Mouse (Mus musculus): ENCODE results near the gene Tfcp2. TPM values are rescaled to one million over a fixed set of nuclear protein-coding genes. Genes with fewer than 3 reads are reported as not detected.
A peak's percentile ranks its signal among the peaks of the same experiment; 100 is the strongest.

Gene Tfcp2
- 40.3 and 41.6 TPM in 2 replicates for polyA plus RNA-seq (2015; fragmentation: Nextera tagmentation; extraction: Ambion mirVana)

DNA sequence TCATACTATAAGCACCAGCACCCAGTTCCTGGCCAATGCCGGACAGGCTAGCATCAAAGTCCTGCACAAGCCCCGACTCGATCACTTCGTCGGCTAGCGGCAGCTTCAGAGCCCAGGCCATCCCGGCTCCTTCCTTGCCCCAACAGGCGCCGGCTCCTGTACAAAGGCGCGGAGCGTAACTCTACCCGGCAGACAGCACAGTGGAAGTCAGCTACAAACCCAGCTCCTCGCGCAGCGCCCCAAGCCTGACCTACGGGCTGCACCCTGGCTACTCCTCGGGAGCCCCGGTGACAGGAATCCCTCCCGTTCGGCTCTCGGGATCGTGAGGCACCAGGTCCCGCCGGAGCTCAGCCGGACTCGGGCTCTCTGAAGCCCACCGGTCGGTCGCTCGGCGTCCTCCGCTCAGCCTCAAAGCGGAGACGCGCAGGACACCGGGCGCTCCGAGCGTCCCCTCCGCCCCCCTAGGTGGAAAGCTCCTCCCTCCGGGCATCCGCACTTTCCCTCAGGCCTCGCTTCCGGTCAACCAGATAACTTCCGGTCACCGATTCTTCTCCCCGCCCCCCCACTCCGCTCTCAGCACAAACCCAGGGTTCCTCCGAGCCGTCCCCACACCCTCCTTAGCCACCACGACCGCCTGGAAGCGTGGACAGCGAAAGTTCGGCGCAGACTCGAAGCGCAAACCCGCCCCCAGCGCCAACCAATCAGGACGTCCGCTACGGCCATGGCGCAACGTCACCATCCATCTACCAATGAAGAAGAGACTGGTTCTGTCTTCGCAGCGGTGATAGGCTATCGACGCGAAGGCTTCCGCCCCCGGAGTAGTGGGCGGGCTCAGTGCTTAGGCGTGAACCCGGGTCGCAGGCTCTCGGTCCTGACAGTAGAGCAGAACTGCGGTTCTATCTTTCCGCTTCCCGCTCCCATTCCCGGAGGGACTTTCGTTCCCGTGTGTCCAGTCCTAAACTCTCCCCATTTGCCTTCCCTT lies at the start of gene Tfcp2:
Gene Tfcp2 (minus strand): TSS at position 683 of the 982 bp plus-strand sequence.
- under 1% methylated on average over 84 of the region's 84 CpGs for WGBS
- ATAC-seq (ENCODE audit: low FRiP score), result peak; percentile 100
- peak within 1 kb of the TSS; percentile 94 for H3K27ac ChIP-seq

DNA sequence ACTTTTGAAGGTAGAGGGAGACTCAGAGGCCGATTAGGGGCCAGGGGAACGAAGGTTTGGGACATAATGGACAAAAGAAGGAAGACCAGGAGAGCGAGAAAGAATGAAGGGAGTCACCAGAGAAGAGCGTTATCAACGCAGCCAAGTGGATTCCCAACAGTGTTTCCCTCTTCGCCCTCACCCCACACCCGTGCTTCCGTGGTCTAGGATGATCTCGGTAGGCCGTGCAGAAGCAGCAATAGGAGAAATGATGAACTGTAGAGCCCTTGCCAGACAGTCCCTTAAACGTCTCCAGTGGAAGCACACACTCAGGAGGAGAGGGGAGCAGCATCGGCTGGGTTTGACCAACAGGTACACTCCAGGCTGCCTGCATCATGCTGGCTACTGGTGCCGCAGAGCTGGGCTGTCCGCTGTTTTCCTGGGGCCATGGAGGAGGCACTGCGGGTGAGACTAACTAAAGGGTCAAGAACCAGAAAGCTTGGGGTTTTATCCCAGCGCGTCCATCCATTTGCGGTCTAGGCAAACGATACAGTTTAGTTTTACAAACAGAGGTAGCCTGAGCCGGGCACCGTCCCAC lies 49.0 kb upstream of the Tfcp2 start:
- 17% methylated on average over 21 of the region's 21 CpGs for WGBS
- Histone ChIP-seq H3K36me3 (no peaks in the 10 kb centered on the region), H3K9me3 (no peaks in the 10 kb centered on the region)

More for the DNA sequence above, at the start of gene Tfcp2:
- H3K4me2 ChIP-seq, result peak within 1 kb of the TSS; percentile 74
- peak within 1 kb of the TSS; percentile 90 for H3K9ac ChIP-seq
- peaks cover 12% of the 10 kb centered on the region for H3K36me3 ChIP-seq
- H3K4me1 ChIP-seq (replicated peaks), result peaks cover 22% of the 10 kb centered on the region
- H3K9me3 ChIP-seq, result no peaks in the 10 kb centered on the region
- H3K27me3 ChIP-seq, result no peaks in the 10 kb centered on the region
- H3K4me3 ChIP-seq, result peak within 1 kb of the TSS; percentile 90

GRCm38 (mm10) chr15:100600047-100600695 lies 48.4 kb upstream of the Tfcp2 start:
- WGBS, result 1% methylated on average over 28 of the region's 35 CpGs
- Histone ChIP-seq H3K9me3 (no peaks in the 10 kb centered on the region), H3K27ac (peak overlapping the region; percentile 91), H3K4me1 (replicated peaks) (peaks cover 27% of the 10 kb centered on the region), H3K9ac (peak overlapping the region; percentile 95), H3K4me3 (peak overlapping the region; percentile 80), H3K4me2 (peak overlapping the region; percentile 80), H3K36me3 (no peaks in the 10 kb centered on the region), H3K27me3 (peaks cover 18% of the 10 kb centered on the region; the same call in 1 of the 2 replicates)
- ATAC-seq (ENCODE audit: low FRiP score), result peak; percentile 72

More for the DNA sequence above, 49.0 kb upstream of the Tfcp2 start:
- Histone ChIP-seq H3K4me3 (peak overlapping the region; percentile 80; the same call in 1 of the 2 replicates), H3K27me3 (peaks cover 18% of the 10 kb centered on the region; the same call in 1 of the 2 replicates), H3K27ac (no peak overlapping the region), H3K4me1 (replicated peaks) (peaks cover 32% of the 10 kb centered on the region), H3K4me2 (peak overlapping the region; percentile 80), H3K9ac (no peak overlapping the region)
- ATAC-seq (ENCODE audit: low FRiP score), result no peak

GRCm38 (mm10) chr15:100599276-100600046 lies 47.7 kb upstream of the Tfcp2 start, which contains the start of gene Pou6f1:
Gene Pou6f1, minus strand, starts transcription at chr15:100599984.
- H3K4me2 ChIP-seq, result peak within 1 kb of the TSS; percentile 80
- WGBS, result 2% methylated on average over 67 of the region's 76 CpGs

GRCm38 (mm10) chr15:100598883-100599275 lies 47.1 kb upstream of the Tfcp2 start:
- Histone ChIP-seq H3K27me3 (peaks cover 18% of the 10 kb centered on the region; the same call in 1 of the 2 replicates), H3K9ac (peak overlapping the region; percentile 95), H3K4me1 (replicated peaks) (peaks cover 19% of the 10 kb centered on the region), H3K4me2 (peak overlapping the region; percentile 80), H3K27ac (peak overlapping the region; percentile 91), H3K9me3 (no peaks in the 10 kb centered on the region), H3K4me3 (peak overlapping the region; percentile 80), H3K36me3 (peaks cover 4% of the 10 kb centered on the region)
- 0% methylated on average over 12 of the region's 12 CpGs for WGBS
- ATAC-seq (ENCODE audit: low FRiP score), result no peak

More at GRCm38 (mm10) chr15:100599276-100600046, 47.7 kb upstream of the Tfcp2 start, which contains the start of gene Pou6f1:
- Histone ChIP-seq H3K27ac (peak within 1 kb of the TSS; percentile 91), H3K36me3 (no peaks in the 10 kb centered on the region), H3K27me3 (peaks cover 18% of the 10 kb centered on the region; the same call in 1 of the 2 replicates), H3K9me3 (no peaks in the 10 kb centered on the region), H3K4me1 (replicated peaks) (peaks cover 20% of the 10 kb centered on the region), H3K4me3 (peak within 1 kb of the TSS; percentile 80), H3K9ac (peak within 1 kb of the TSS; percentile 95)
- ATAC-seq (ENCODE audit: low FRiP score), result peak; percentile 70

GRCm38 (mm10) chr15:100598287-100598882 lies 46.6 kb upstream of the Tfcp2 start:
- Histone ChIP-seq H3K27me3 (peaks cover 14% of the 10 kb centered on the region; the same call in 1 of the 2 replicates), H3K9me3 (no peaks in the 10 kb centered on the region), H3K36me3 (peaks cover 7% of the 10 kb centered on the region), H3K27ac (peak overlapping the region; percentile 91), H3K4me1 (replicated peaks) (peaks cover 19% of the 10 kb centered on the region), H3K9ac (peak overlapping the region; percentile 95), H3K4me2 (peak overlapping the region; percentile 80), H3K4me3 (peak overlapping the region; percentile 80)
- 29% methylated on average over 9 of the region's 9 CpGs for WGBS
- ATAC-seq (ENCODE audit: low FRiP score), result no peak

GRCm38 (mm10) chr15:100592817-100593216 lies 41.0 kb upstream of the Tfcp2 start:
- Histone ChIP-seq H3K36me3 (peaks cover 42% of the 10 kb centered on the region), H3K4me1 (replicated peaks) (no peaks in the 10 kb centered on the region), H3K4me2 (no peak overlapping the region), H3K9me3 (no peaks in the 10 kb centered on the region), H3K27me3 (no peaks in the 10 kb centered on the region), H3K9ac (no peak overlapping the region), H3K4me3 (no peak overlapping the region), H3K27ac (no peak overlapping the region)
- ATAC-seq (ENCODE audit: low FRiP score), result no peak
- WGBS, result 83% methylated on average over 6 of the region's 6 CpGs

- Histone ChIP-seq H3K27me3 (no peaks in the 10 kb centered on the region), H3K36me3 (peaks cover 66% of the 10 kb centered on the region), H3K27ac (no peak overlapping the region), H3K4me3 (no peak overlapping the region), H3K4me1 (replicated peaks) (no peaks in the 10 kb centered on the region), H3K9ac (no peak overlapping the region), H3K9me3 (no peaks in the 10 kb centered on the region), H3K4me2 (no peak overlapping the region)
- WGBS, result 71% methylated on average over 8 of the region's 8 CpGs
- ATAC-seq (ENCODE audit: low FRiP score), result no peak
Observed at GRCm38 (mm10) chr15:100590436-100590835, 38.6 kb upstream of the Tfcp2 start.

DNA sequence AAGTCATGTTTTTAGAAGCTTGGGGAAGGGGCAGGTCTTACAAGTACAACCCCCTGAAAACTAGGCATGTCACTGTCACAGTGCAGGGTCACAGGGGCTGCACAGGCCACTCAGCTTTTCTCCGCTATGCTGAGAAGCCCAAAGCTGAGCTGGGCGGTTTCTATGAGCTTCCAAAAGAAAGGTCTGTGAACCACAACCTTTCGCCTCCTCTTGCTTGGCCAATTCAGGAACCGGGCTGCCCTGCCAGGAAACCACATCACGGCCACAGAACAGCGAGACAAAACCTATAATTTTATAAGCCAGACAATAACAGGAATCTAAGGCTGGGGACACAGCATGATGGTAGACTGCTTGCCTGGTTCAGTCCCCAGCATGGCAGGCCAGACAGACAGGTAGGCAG lies 36.5 kb upstream of the Tfcp2 start:
- Histone ChIP-seq H3K36me3 (peaks cover 74% of the 10 kb centered on the region), H3K4me2 (no peak overlapping the region), H3K9me3 (no peaks in the 10 kb centered on the region), H3K9ac (no peak overlapping the region), H3K4me1 (replicated peaks) (no peaks in the 10 kb centered on the region), H3K4me3 (no peak overlapping the region), H3K27ac (no peak overlapping the region), H3K27me3 (no peaks in the 10 kb centered on the region)
- no peak for ATAC-seq (ENCODE audit: low FRiP score)
- WGBS, result 79% methylated on average over 6 of the region's 6 CpGs

GRCm38 (mm10) chr15:100587166-100587565 lies 35.4 kb upstream of the Tfcp2 start:
- Histone ChIP-seq H3K27me3 (no peaks in the 10 kb centered on the region), H3K9me3 (no peaks in the 10 kb centered on the region), H3K4me3 (no peak overlapping the region), H3K4me2 (no peak overlapping the region), H3K27ac (no peak overlapping the region), H3K36me3 (peaks cover 84% of the 10 kb centered on the region), H3K4me1 (replicated peaks) (no peaks in the 10 kb centered on the region), H3K9ac (no peak overlapping the region)
- 82% methylated on average over 4 of the region's 4 CpGs for WGBS
- no peak for ATAC-seq (ENCODE audit: low FRiP score)

DNA sequence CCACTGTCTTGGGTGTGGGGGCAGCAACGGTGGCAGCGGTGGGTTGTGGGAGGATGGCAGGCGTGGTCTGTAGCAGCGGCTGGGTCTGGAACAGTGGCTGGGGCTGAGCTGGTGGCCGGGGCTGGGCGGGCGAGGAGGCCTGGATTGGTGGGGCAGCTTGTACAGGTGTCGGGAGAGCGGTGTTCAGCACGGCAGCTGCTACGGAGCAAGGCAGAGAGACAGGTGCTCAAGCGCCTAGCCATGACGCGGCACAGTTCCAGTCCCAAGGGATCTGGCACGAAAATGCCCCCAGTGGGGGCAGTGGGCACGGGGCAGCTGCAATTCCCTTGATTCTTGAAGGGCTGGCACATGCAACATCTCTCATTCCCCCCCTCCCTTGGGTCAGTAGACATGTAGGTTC lies 34.1 kb upstream of the Tfcp2 start:
- 94% methylated on average over 16 of the region's 16 CpGs for WGBS
- ATAC-seq (ENCODE audit: low FRiP score), result no peak

More for the DNA sequence above, 34.1 kb upstream of the Tfcp2 start:
- Histone ChIP-seq H3K36me3 (peaks cover 87% of the 10 kb centered on the region), H3K4me2 (no peak overlapping the region), H3K9me3 (no peaks in the 10 kb centered on the region), H3K27me3 (no peaks in the 10 kb centered on the region), H3K27ac (no peak overlapping the region), H3K4me1 (replicated peaks) (no peaks in the 10 kb centered on the region), H3K4me3 (no peak overlapping the region), H3K9ac (no peak overlapping the region)

Measured in hindbrain, embryonic 13.5 days (tissue).